Mouse (Mus musculus) kidney, adult 11 months (tissue): ENCODE results near the gene Anxa9.

Experiments
- DNase-seq: peaks from one replicate; pipeline ENCODE4 v3.0.0; 2022

Gene Anxa9

GRCm38 (mm10) chr3:95313476-95313875 lies 6.5 kb upstream of the Anxa9 start:
- no peak for DNase-seq

- DNase-seq: no peak
These were observed 5.6 kb upstream of the Anxa9 start for GRCm38 (mm10) chr3:95312623-95313022.

GRCm38 (mm10) chr3:95310968-95311882 lies 4.2 kb upstream of the Anxa9 start:
- DNase-seq: peak; percentile 83

GRCm38 (mm10) chr3:95310496-95310895 lies 3.5 kb upstream of the Anxa9 start:
- no peak for DNase-seq

- DNase-seq: no peak
These were observed 732 bp downstream of the Anxa9 start for GRCm38 (mm10) chr3:95306244-95306643.

- DNase-seq: no peak
These were observed 5.7 kb downstream of the Anxa9 start for GRCm38 (mm10) chr3:95301204-95301796.

GRCm38 (mm10) chr3:95298018-95298417 lies 9.0 kb downstream of the Anxa9 start:
- DNase-seq: no peak

GRCm38 (mm10) chr3:95296103-95296469 lies 10.9 kb downstream of the Anxa9 start:
- DNase-seq: peak; percentile 65

GRCm38 (mm10) chr3:95295321-95296102 lies 11.5 kb downstream of the Anxa9 start:
- DNase-seq: peak; percentile 84

GRCm38 (mm10) chr3:95294718-95295117 lies 12.3 kb downstream of the Anxa9 start:
- DNase-seq: no peak

GRCm38 (mm10) chr3:95294316-95294715 lies 12.7 kb downstream of the Anxa9 start:
- no peak for DNase-seq

GRCm38 (mm10) chr3:95293537-95293936 lies 13.4 kb downstream of the Anxa9 start:
- peak; percentile 75 for DNase-seq

GRCm38 (mm10) chr3:95292899-95293298 lies 14.1 kb downstream of the Anxa9 start:
- no peak for DNase-seq

- no peak for DNase-seq
These were observed 15.9 kb downstream of the Anxa9 start for GRCm38 (mm10) chr3:95291041-95291440.

GRCm38 (mm10) chr3:95290156-95290555 lies 16.8 kb downstream of the Anxa9 start:
- no peak for DNase-seq

- no peak for DNase-seq
These were observed 17.6 kb downstream of the Anxa9 start for GRCm38 (mm10) chr3:95289419-95289818.

- no peak for DNase-seq
These were observed 19.4 kb downstream of the Anxa9 start for GRCm38 (mm10) chr3:95287541-95287940.

- peak; percentile 58 for DNase-seq
These were observed 20.5 kb downstream of the Anxa9 start for GRCm38 (mm10) chr3:95286510-95286909.

GRCm38 (mm10) chr3:95286011-95286410 lies 21.0 kb downstream of the Anxa9 start:
- peak; percentile 65 for DNase-seq

GRCm38 (mm10) chr3:95285390-95285789 lies 21.6 kb downstream of the Anxa9 start:
- DNase-seq: no peak

GRCm38 (mm10) chr3:95284501-95285281 lies 22.3 kb downstream of the Anxa9 start:
- no peak for DNase-seq

GRCm38 (mm10) chr3:95284062-95284461 lies 22.9 kb downstream of the Anxa9 start:
- no peak for DNase-seq

- DNase-seq: no peak
These were observed 23.4 kb downstream of the Anxa9 start for GRCm38 (mm10) chr3:95283589-95283941.
